Mouse (Mus musculus): ENCODE data around the gene Rab5b. TPM values are rescaled to one million over a fixed set of nuclear protein-coding genes. Genes with fewer than 3 reads are reported as not detected.

Rab5b gene
- total RNA-seq (2014; rRNA removed) (129 and 131 TPM in 2 replicates), polyA plus RNA-seq (2015; fragmentation: Nextera tagmentation; extraction: Ambion mirVana) (112 and 115 TPM in 2 replicates)

- Histone ChIP-seq H3K4me3 (ENCODE audit: low read depth, low read length) (peak within 1 kb of the TSS; percentile 77), H3K27me3 (ENCODE audit: insufficient read depth, low read length) (no peaks in the 10 kb centered on the region), H3K9me3 (ENCODE audit: low read length) (no peaks in the 10 kb centered on the region), H3K4me1 (ENCODE audit: insufficient read depth, low read length) (no peaks in the 10 kb centered on the region), H3K4me2 (ENCODE audit: low read depth, low read length, poor library complexity, severe bottlenecking) (peak within 1 kb of the TSS; percentile 75), H3K27ac (ENCODE audit: low read depth, low read length) (peak within 1 kb of the TSS; percentile 89), H3K36me3 (ENCODE audit: insufficient read depth, low read length) (no peaks in the 10 kb centered on the region), H3K9ac (replicated peaks; ENCODE audit: low read length, poor library complexity, severe bottlenecking) (peak within 1 kb of the TSS; percentile 80)
- WGBS = under 1% methylated on average over 35 of the region's 40 CpGs
- DNase-seq (ENCODE audit: low spot score) (peak; percentile 100), ATAC-seq (ENCODE audit: low FRiP score) (peak; percentile 99)
- TF ChIP-seq CTCF (IDR thresholded peaks at IDR 0.05) = 0 out of 2 replicates have a peak, but pooled peaks have one; percentile 29
Observed at GRCm38 (mm10) chr10:128695992-128696807, at the start of gene Rab5b. Gene Rab5b (minus strand): TSS chr10:128696264.

DNA sequence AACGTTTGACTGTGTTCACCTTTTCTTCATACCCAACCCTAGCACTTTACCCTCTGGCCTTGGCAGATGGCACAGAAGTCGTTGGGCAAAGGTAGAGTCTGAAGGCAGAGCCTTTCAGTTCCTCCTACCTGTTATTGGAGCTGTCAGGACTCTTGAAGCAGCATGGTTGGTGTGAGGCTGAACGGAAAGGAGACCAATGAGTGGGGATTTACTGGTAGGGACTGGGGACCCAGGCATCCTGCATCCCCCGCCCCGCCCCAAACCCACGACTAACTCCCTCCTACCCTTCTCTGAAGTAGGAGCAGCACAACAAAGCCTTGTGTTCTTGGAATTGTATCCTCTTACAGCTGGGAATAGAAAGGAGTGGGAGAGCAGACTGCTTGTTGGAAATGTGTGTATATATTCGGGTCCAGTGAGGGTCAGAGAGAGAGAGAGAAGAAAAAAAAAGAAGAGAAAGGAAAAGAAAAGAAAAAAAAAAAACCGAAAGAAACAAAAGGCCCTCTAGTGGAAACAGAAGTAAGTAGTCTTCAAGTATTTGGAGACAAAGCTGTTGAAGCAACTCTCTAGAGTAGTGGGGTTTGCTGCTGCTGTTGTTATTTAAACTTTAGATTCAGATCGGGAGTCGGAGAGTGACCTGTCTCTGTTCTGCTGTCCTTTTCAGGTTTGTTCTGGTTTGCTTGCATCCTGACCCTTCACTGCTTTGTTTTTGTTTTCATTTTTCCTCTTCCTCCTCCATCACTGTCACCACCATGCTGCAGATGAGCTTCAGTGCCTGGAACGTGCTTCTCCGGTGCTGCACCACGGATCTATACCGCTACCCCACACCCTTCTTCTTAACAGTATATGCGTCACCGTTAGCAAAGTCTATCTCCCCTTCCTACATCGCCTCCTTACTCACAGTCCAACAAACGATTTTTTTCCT, 48.9 kb upstream of the Rab5b start, which contains the start of gene Dgka:
Gene Dgka (minus strand): TSS at position 176 of the 922 bp plus-strand sequence.
- H3K27me3 ChIP-seq (ENCODE audit: insufficient read depth, low read length) = peaks cover 7% of the 10 kb centered on the region; the same call in 1 of the 2 replicates
- peak within 1 kb of the TSS; percentile 66 for H3K9ac ChIP-seq (replicated peaks; ENCODE audit: low read length, poor library complexity, severe bottlenecking)
- H3K27ac ChIP-seq (ENCODE audit: low read depth, low read length) = no peak within 1 kb of the TSS
- H3K9me3 ChIP-seq (ENCODE audit: low read length) = no peaks in the 10 kb centered on the region
- peak within 1 kb of the TSS; percentile 99 for H3K4me2 ChIP-seq (ENCODE audit: low read depth, low read length, poor library complexity, severe bottlenecking)
- DNase-seq (ENCODE audit: low spot score) (peak; percentile 8), ATAC-seq (ENCODE audit: low FRiP score) (no peak)
- H3K36me3 ChIP-seq (ENCODE audit: insufficient read depth, low read length) = no peaks in the 10 kb centered on the region
- peak; percentile 50 for TF ChIP-seq CTCF (IDR thresholded peaks at IDR 0.05)
- H3K4me1 ChIP-seq (ENCODE audit: insufficient read depth, low read length) = peaks cover 6% of the 10 kb centered on the region; the same call in 1 of the 2 replicates
- H3K4me3 ChIP-seq (ENCODE audit: low read depth, low read length) = peak within 1 kb of the TSS; percentile 68
- WGBS = 24% methylated on average over 18 of the region's 18 CpGs

DNA sequence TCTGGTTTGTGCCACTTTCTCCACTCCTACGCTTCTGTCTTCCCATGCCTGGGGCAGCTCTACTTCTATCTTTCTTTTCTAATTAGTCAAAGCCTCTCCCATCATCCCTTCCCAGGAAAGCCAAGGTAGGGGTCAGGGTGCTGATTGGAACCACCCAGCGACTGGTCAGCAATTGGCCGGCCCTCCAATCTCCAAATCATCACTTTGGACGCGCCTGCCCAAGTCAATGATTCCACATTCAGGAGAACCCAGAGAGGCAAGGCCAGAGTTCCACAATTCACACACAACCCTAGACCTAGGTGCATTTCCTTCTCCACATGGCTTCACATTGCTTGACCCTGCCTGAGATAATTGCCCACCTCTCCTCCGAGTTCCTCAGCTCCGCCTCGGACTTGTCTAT, 48.1 kb upstream of the Rab5b start:
- H3K4me2 ChIP-seq (ENCODE audit: low read depth, low read length, poor library complexity, severe bottlenecking) = peak overlapping the region; percentile 99
- H3K36me3 ChIP-seq (ENCODE audit: insufficient read depth, low read length) = no peaks in the 10 kb centered on the region
- H3K9me3 ChIP-seq (ENCODE audit: low read length) = no peaks in the 10 kb centered on the region
- DNase-seq (ENCODE audit: low spot score) = no peak
- no peak overlapping the region for H3K27ac ChIP-seq (ENCODE audit: low read depth, low read length)
- peak overlapping the region; percentile 68 for H3K4me3 ChIP-seq (ENCODE audit: low read depth, low read length)
- peaks cover 7% of the 10 kb centered on the region; the same call in 1 of the 2 replicates for H3K27me3 ChIP-seq (ENCODE audit: insufficient read depth, low read length)
- no peak for TF ChIP-seq CTCF (IDR thresholded peaks at IDR 0.05)
- whole genome bisulfite sequencing = 20% methylated on average over 8 of the region's 8 CpGs
- H3K4me1 ChIP-seq (ENCODE audit: insufficient read depth, low read length) = peaks cover under 1% of the 10 kb centered on the region; the same call in 1 of the 2 replicates
- H3K9ac ChIP-seq (replicated peaks; ENCODE audit: low read length, poor library complexity, severe bottlenecking) = peak overlapping the region; percentile 66
- ATAC-seq (ENCODE audit: low FRiP score) = no peak

- DNase-seq (ENCODE audit: low spot score) (peak; percentile 39), ATAC-seq (ENCODE audit: low FRiP score) (no peak)
- WGBS = 1% methylated on average over 36 of the region's 37 CpGs
- Histone ChIP-seq H3K4me2 (ENCODE audit: low read depth, low read length, poor library complexity, severe bottlenecking) (peak overlapping the region; percentile 99), H3K36me3 (ENCODE audit: insufficient read depth, low read length) (no peaks in the 10 kb centered on the region), H3K4me3 (ENCODE audit: low read depth, low read length) (peak overlapping the region; percentile 68), H3K27me3 (ENCODE audit: insufficient read depth, low read length) (peaks cover 7% of the 10 kb centered on the region; the same call in 1 of the 2 replicates), H3K27ac (ENCODE audit: low read depth, low read length) (no peak overlapping the region), H3K4me1 (ENCODE audit: insufficient read depth, low read length) (no peaks in the 10 kb centered on the region; the same call in 1 of the 2 replicates), H3K9me3 (ENCODE audit: low read length) (no peaks in the 10 kb centered on the region), H3K9ac (replicated peaks; ENCODE audit: low read length, poor library complexity, severe bottlenecking) (peak overlapping the region; percentile 66)
- TF ChIP-seq CTCF (IDR thresholded peaks at IDR 0.05) = no peak
Observed at GRCm38 (mm10) chr10:128743791-128744191, 47.7 kb upstream of the Rab5b start.

DNA sequence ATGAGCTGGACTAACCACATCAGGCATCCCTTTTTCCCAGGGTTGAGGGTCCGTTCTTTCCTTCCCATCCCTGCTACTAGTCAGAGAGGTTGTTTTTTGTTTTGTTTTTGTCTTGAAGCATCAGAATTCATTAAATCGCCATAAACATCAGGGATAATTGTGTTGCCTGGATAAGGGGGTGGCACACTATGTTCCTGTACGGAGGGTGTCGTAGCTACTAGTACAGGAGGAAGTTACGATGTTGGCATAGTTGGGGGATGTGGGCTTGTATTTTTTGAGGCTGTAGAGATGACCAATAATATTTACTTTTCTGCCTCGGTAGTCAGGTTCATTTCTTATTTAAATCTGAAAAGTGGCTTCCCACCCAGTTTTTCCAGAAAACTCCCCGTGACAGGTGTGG, 47.2 kb upstream of the Rab5b start:
- no peaks in the 10 kb centered on the region for H3K36me3 ChIP-seq (ENCODE audit: insufficient read depth, low read length)
- TF ChIP-seq CTCF (IDR thresholded peaks at IDR 0.05) = no peak
- DNase-seq (ENCODE audit: low spot score) (no peak), ATAC-seq (ENCODE audit: low FRiP score) (no peak)
- H3K4me1 ChIP-seq (ENCODE audit: insufficient read depth, low read length) = no peaks in the 10 kb centered on the region; the same call in 1 of the 2 replicates
- 14% methylated on average over 7 of the region's 7 CpGs for WGBS
- peaks cover 7% of the 10 kb centered on the region; the same call in 1 of the 2 replicates for H3K27me3 ChIP-seq (ENCODE audit: insufficient read depth, low read length)
- peak overlapping the region; percentile 66 for H3K9ac ChIP-seq (replicated peaks; ENCODE audit: low read length, poor library complexity, severe bottlenecking)
- H3K4me3 ChIP-seq (ENCODE audit: low read depth, low read length) = peak overlapping the region; percentile 68
- no peak overlapping the region for H3K27ac ChIP-seq (ENCODE audit: low read depth, low read length)
- H3K9me3 ChIP-seq (ENCODE audit: low read length) = no peaks in the 10 kb centered on the region
- H3K4me2 ChIP-seq (ENCODE audit: low read depth, low read length, poor library complexity, severe bottlenecking) = peak overlapping the region; percentile 99

Data from midbrain, postnatal 0 days (tissue).